Mouse (Mus musculus): Measurements from ENCODE around the gene Rps11.
"Not testable (repeated sequence)": the region's sequence is repeated elsewhere in the genome, so short reads cannot be mapped to it uniquely, and the experiment has no call there.

Gene Rps11

GRCm38 (mm10) chr7:45124224-45125143, at the start of gene Rps11:
Gene Rps11, minus strand, starts transcription at chr7:45124439.
- DNase-seq (ENCODE audit: low spot score): peak; percentile 99

DNA sequence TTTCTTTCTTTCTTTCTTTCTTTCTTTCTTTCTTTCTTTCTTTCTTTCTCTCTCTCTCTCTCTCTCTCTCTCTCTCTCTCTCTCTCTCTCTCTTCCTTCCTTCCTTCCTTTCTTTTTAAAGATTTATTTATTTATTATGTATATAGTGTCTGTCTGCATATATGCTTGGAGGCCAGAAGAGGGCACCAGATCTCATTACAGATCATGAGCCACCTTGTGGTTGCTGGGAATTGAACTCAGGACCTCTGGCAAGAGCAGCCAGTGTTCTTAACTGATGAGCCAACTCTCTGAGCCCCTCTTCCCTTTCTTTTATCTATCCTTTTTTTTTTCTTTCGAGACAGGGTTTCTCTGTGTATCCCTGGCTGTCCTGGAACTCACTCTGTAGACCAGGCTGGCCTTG, 49.5 kb upstream of the Rps11 start:
- not testable (repeated sequence) for DNase-seq (ENCODE audit: low spot score)

DNA sequence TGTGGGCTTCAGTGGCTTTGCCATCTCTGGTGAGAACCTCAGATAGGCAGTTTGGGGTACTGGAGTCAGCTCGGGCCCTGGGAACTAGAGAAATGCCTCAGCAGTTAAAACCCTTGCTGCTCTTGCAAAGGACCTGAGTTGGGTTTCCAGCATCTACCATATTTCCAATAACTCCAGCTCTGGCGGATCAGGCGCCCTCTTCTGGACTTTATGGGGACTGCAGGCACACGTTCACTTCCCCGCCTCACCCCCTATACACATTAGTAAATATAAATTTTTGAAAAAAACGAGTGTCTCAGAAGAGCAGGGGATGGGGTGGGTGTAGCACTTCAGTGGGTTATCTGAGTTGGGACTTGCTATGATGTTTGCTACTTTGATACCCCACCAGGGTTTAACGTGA, 48.7 kb upstream of the Rps11 start:
- DNase-seq (ENCODE audit: low spot score): no peak

DNA sequence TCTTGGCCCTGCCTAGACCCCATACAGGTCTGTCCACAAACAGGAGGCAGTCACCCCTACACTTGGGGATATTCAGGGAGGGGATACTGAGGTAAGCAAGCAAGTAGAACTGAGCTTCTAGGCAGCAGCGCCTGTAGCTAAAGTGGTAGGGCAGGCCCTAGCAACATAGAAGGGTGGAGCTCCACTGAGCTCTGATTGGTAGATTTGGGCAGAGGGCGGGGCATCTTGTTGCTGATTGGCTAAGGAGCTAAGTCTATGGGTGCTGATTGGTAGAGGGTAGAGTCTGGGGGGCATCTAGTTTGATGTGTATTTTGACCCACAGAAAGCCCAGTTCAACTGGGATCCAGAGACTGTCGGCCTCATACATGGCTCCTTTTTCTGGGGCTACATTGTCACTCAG, 45.3 kb upstream of the Rps11 start:
- DNase-seq (ENCODE audit: low spot score): no peak

DNA sequence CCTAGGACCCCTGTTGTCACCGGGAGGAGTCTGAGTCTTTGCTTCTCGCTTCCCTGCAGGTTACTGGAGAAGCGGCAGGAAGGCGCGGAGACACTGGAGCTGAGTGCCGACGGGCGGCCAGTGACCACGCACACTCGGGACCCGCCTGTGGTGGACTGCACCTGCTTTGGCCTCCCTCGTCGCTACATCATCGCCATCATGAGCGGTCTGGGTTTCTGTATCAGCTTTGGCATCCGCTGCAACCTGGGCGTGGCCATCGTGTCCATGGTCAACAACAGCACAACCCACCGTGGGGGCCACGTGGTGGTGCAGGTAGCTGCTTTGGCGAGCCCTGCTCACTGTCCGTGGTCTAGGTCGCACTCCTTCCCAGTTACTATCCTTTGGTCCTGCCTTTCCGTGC, 44.4 kb upstream of the Rps11 start:
- no peak for DNase-seq (ENCODE audit: low spot score)

DNA sequence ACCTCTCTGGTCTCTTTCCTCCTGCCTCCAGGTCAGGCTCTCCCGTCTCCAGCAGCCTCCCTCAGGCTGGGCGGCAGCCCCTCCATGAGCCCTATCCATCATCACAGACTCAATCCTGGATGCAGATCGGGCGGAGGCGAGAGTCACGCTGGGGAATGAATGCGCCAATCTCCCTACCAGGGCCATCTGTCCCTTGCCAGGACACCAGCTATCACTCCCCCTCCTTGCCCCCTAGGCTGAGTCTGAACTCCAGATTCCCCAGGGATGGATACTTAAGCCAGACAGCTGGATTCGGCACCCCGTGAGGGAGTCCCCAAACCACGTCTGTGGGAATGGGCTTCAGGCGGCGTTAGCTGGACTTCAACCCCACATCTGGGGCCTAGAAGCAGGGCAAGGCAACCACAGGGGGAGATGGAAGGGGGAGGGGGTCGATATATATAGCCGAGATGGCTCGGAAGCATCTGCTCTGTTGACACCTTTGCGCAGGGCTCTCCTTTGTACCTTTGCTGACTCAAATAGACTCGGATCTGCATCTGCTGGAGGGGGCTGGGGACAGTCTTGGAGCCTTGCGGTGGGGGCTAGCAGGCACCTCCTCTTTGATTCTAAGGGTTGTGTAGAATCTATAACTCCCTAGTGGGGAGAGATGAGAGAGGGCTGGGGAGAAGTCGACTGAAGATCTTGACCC, 43.7 kb upstream of the Rps11 start:
- DNase-seq (ENCODE audit: low spot score): no peak

- DNase-seq (ENCODE audit: low spot score): no peak
Measured at GRCm38 (mm10) chr7:45166950-45167401, 42.7 kb upstream of the Rps11 start.

GRCm38 (mm10) chr7:45165701-45166100, 41.5 kb upstream of the Rps11 start:
- no peak for DNase-seq (ENCODE audit: low spot score)

DNA sequence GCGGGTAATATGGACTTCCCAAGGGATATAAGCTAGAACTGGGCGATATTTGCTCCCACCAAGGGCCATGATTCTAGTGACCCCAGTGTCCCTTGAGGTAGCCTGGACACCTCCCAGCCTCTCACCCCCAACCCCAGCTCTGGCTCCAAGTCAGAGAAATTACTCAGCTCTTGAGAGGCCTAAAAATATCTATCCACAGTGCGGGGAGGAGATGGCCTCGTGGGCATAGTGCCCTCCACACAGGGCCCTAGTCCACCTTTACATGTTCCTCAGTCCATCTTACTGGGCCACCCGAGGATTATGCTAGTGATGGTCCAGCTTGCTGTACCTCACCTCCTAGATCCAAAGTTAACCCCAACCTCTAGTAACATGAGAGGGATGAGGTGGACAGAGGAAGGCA, 40.6 kb upstream of the Rps11 start:
- DNase-seq (ENCODE audit: low spot score): no peak

- peak; percentile 38 for DNase-seq (ENCODE audit: low spot score)
Measured at GRCm38 (mm10) chr7:45163735-45164490, 39.7 kb upstream of the Rps11 start, which contains the start of gene Slc17a7. Gene Slc17a7, plus strand, starts transcription at chr7:45163949.

GRCm38 (mm10) chr7:45162996-45163615, 38.9 kb upstream of the Rps11 start:
- no peak for DNase-seq (ENCODE audit: low spot score)

DNA sequence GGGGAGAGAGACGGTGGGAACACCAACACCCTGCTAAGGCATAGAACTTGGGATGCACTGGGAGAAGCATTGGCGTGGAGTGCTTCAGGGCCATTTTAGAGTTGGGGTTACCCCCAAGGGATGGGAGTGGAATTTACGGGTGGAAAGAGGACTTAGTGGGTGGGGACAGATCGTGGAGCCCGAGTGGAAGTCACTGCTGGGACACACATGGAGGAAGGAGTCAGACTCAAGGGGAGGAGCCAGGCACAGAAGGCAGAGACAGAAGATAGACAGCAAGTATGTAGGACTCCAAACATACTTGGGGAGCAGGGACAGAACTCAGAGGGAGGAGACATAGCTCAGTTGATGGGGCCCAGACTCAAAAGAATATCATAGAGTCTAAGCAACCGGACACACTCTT, 38.3 kb upstream of the Rps11 start:
- no peak for DNase-seq (ENCODE audit: low spot score)

DNA sequence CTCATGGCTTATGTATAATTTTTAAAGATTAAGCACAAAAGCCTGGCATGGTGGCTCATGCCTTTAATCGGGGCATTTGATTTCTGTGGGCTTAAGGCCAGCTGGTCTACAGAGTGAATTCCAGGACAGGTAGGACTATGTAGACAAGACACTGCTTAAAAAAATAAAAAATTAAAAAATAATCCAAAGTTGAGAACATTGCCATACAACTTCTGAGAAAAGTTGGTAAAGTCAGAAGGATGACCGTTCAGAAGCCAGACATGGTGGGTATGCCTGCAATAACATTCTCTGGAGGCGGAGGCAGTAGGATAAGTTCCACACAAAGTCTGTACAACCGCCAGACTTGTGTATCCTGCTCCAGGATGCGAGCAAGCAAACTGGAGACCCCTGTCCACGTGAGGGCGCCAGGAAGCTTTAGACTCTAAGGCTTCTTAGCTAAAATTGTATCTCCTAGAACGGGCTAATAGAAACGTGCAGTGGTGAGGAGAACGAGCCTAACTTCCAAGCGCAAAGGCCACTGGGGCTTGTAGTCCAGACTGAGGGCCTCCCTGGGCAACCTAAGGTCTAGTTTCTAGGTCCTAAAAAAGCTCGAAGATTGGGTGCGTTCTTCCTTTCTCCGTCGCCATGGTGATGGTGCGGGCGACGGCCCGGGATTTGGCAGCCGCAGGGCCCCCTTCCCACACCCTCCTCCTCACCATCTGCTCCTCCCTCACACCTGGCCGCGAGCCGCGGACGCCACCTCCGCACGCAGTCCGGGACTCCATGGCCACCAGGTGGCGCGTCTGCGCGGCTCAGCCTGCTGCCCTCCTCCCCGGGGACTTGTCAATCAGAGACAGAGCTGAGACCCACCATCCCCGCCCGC, 37.6 kb upstream of the Rps11 start:
- peak; percentile 90 for DNase-seq (ENCODE audit: low spot score)

DNA sequence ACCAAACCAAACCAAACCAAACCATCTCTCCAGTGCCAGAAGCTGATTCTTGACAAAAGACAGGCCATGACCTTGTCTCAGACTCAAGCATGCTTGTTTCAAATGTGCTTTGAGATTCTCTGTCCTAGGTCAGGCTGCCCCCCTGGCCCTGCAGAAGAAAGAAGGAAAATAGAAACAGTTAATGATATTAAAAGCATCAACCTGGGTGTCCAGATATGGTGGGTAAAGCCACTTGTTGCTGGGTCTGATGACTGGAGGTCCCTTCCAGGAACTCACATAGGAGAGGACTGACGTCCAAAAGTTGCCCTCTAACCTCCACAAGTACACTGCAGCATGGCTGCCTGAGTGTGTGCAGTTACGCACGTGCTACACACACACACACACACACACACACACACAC, 36.6 kb upstream of the Rps11 start:
- DNase-seq (ENCODE audit: low spot score): no peak

- no peak for DNase-seq (ENCODE audit: low spot score)
Measured at GRCm38 (mm10) chr7:45160316-45160800, 36.1 kb upstream of the Rps11 start.

GRCm38 (mm10) chr7:45158991-45159390, 34.8 kb upstream of the Rps11 start:
- no peak for DNase-seq (ENCODE audit: low spot score)

GRCm38 (mm10) chr7:45157459-45157858, 33.2 kb upstream of the Rps11 start:
- no peak for DNase-seq (ENCODE audit: low spot score)

- no peak for DNase-seq (ENCODE audit: low spot score)
Measured at GRCm38 (mm10) chr7:45156206-45156605, 32.0 kb upstream of the Rps11 start.

- DNase-seq (ENCODE audit: low spot score): no peak
Measured at GRCm38 (mm10) chr7:45155590-45155989, 31.4 kb upstream of the Rps11 start.

DNA sequence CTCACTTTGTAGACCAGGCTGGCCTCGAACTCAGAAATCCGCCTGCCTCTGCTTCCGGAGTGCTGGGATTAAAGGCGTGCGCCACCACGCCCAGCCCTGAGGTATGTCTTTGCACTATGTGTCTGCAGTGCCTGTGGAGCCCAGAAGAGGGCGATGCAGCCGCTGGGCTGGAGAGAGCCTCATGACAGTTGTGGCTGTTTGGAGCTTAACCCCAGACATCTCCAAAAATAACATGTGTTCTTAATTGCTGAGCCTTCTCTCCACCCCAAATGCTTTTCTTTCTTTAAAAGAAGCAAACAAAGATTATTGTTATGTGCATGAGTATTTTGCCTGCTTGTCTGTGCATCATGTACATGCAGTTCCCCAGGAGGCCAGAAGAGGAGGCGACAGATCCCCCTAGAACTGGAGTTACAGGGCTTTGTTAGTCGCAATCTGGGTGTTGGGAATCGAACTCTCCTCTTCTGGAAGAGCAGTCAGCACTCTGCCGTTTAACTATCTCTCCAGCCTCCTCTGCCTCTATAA, 30.8 kb upstream of the Rps11 start:
- DNase-seq (ENCODE audit: low spot score): peak; percentile 65

Measured in urinary bladder, postnatal 14 days (tissue).